Mouse (Mus musculus): ENCODE results near the gene Pard6a. TPM values are rescaled to one million over a fixed set of nuclear protein-coding genes. Genes with fewer than 3 reads are reported as not detected.

The Pard6a gene
- 13.0 TPM for polyA plus RNA-seq (2014; fragmentation: Illumina TruSeq; extraction: RNeasy Lipid Tissue Mini Kit (QIAGEN cat#74804); ENCODE audit: low read depth, low replicate concordance)

GRCm38 (mm10) chr8:105700966-105701824 is at the start of gene Pard6a, which contains the start of gene Acd:
TSS of gene Pard6a (plus strand) at chr8:105701148.
TSS of gene Acd (minus strand) at chr8:105701102.

GRCm38 (mm10) chr8:105685796-105686308 is 15.1 kb upstream of the Pard6a start, which contains the start of gene Carmil2:
TSS of gene Carmil2 (plus strand) at chr8:105686274.

GRCm38 (mm10) chr8:105707498-105708403 is 6.8 kb downstream of the Pard6a start, which contains the start of the genes 4933405L10Rik and Enkd1:
TSS of gene 4933405L10Rik (plus strand) at chr8:105707655.
TSS of gene Enkd1 (minus strand) at chr8:105708210.

Other genes starting within 250 kb of the Pard6a start
- gene Tppp3, start 229.6 kb upstream of the Pard6a start, polyA plus RNA-seq (2014; fragmentation: Illumina TruSeq; extraction: RNeasy Lipid Tissue Mini Kit (QIAGEN cat#74804); ENCODE audit: low read depth, low replicate concordance) = 75.1 TPM
- gene Zdhhc1, start 204.2 kb upstream of the Pard6a start, polyA plus RNA-seq (2014; fragmentation: Illumina TruSeq; extraction: RNeasy Lipid Tissue Mini Kit (QIAGEN cat#74804); ENCODE audit: low read depth, low replicate concordance) = 32.3 TPM
- gene Hsd11b2, start 182.4 kb upstream of the Pard6a start, polyA plus RNA-seq (2014; fragmentation: Illumina TruSeq; extraction: RNeasy Lipid Tissue Mini Kit (QIAGEN cat#74804); ENCODE audit: low read depth, low replicate concordance) = 1.1 TPM
- gene Atp6v0d1, start 135.1 kb upstream of the Pard6a start, polyA plus RNA-seq (2014; fragmentation: Illumina TruSeq; extraction: RNeasy Lipid Tissue Mini Kit (QIAGEN cat#74804); ENCODE audit: low read depth, low replicate concordance) = 128 TPM
- 18.4 TPM for gene Ripor1, start 95.9 kb upstream of the Pard6a start, polyA plus RNA-seq (2014; fragmentation: Illumina TruSeq; extraction: RNeasy Lipid Tissue Mini Kit (QIAGEN cat#74804); ENCODE audit: low read depth, low replicate concordance)
- 38.3 TPM for gene Ctcf, start 64.6 kb upstream of the Pard6a start, polyA plus RNA-seq (2014; fragmentation: Illumina TruSeq; extraction: RNeasy Lipid Tissue Mini Kit (QIAGEN cat#74804); ENCODE audit: low read depth, low replicate concordance)
- not detected for gene Agrp, start 63.8 kb upstream of the Pard6a start, polyA plus RNA-seq (2014; fragmentation: Illumina TruSeq; extraction: RNeasy Lipid Tissue Mini Kit (QIAGEN cat#74804); ENCODE audit: low read depth, low replicate concordance)
- gene Carmil2, start 14.9 kb upstream of the Pard6a start, polyA plus RNA-seq (2014; fragmentation: Illumina TruSeq; extraction: RNeasy Lipid Tissue Mini Kit (QIAGEN cat#74804); ENCODE audit: low read depth, low replicate concordance) = 0.82 TPM
- 24.3 TPM for gene Acd, start within 50 bp of the Pard6a start, polyA plus RNA-seq (2014; fragmentation: Illumina TruSeq; extraction: RNeasy Lipid Tissue Mini Kit (QIAGEN cat#74804); ENCODE audit: low read depth, low replicate concordance)
- 0.74 TPM for gene 4933405L10Rik, start 6.5 kb downstream of the Pard6a start, polyA plus RNA-seq (2014; fragmentation: Illumina TruSeq; extraction: RNeasy Lipid Tissue Mini Kit (QIAGEN cat#74804); ENCODE audit: low read depth, low replicate concordance)
- 6.0 TPM for gene Enkd1, start 7.1 kb downstream of the Pard6a start, polyA plus RNA-seq (2014; fragmentation: Illumina TruSeq; extraction: RNeasy Lipid Tissue Mini Kit (QIAGEN cat#74804); ENCODE audit: low read depth, low replicate concordance)
- gene Gfod2, start 57.5 kb downstream of the Pard6a start, polyA plus RNA-seq (2014; fragmentation: Illumina TruSeq; extraction: RNeasy Lipid Tissue Mini Kit (QIAGEN cat#74804); ENCODE audit: low read depth, low replicate concordance) = 10.8 TPM
- 15.9 TPM for gene Ranbp10, start 126.2 kb downstream of the Pard6a start, polyA plus RNA-seq (2014; fragmentation: Illumina TruSeq; extraction: RNeasy Lipid Tissue Mini Kit (QIAGEN cat#74804); ENCODE audit: low read depth, low replicate concordance)
- gene Tsnaxip1, start 126.6 kb downstream of the Pard6a start, polyA plus RNA-seq (2014; fragmentation: Illumina TruSeq; extraction: RNeasy Lipid Tissue Mini Kit (QIAGEN cat#74804); ENCODE audit: low read depth, low replicate concordance) = 5.6 TPM
- gene Cenpt, start 152.1 kb downstream of the Pard6a start, polyA plus RNA-seq (2014; fragmentation: Illumina TruSeq; extraction: RNeasy Lipid Tissue Mini Kit (QIAGEN cat#74804); ENCODE audit: low read depth, low replicate concordance) = 12.0 TPM
- 24.7 TPM for gene Thap11, start 154.0 kb downstream of the Pard6a start, polyA plus RNA-seq (2014; fragmentation: Illumina TruSeq; extraction: RNeasy Lipid Tissue Mini Kit (QIAGEN cat#74804); ENCODE audit: low read depth, low replicate concordance)
- 71.3 TPM for gene Nutf2, start 159.4 kb downstream of the Pard6a start, polyA plus RNA-seq (2014; fragmentation: Illumina TruSeq; extraction: RNeasy Lipid Tissue Mini Kit (QIAGEN cat#74804); ENCODE audit: low read depth, low replicate concordance)
- 30.9 TPM for gene Edc4, start 179.7 kb downstream of the Pard6a start, polyA plus RNA-seq (2014; fragmentation: Illumina TruSeq; extraction: RNeasy Lipid Tissue Mini Kit (QIAGEN cat#74804); ENCODE audit: low read depth, low replicate concordance)
- not detected for gene Nrn1l, start 192.4 kb downstream of the Pard6a start, polyA plus RNA-seq (2014; fragmentation: Illumina TruSeq; extraction: RNeasy Lipid Tissue Mini Kit (QIAGEN cat#74804); ENCODE audit: low read depth, low replicate concordance)
- gene Pskh1, start 199.3 kb downstream of the Pard6a start, polyA plus RNA-seq (2014; fragmentation: Illumina TruSeq; extraction: RNeasy Lipid Tissue Mini Kit (QIAGEN cat#74804); ENCODE audit: low read depth, low replicate concordance) = 26.0 TPM
- 1.3 TPM for gene Ctrl, start 232.7 kb downstream of the Pard6a start, polyA plus RNA-seq (2014; fragmentation: Illumina TruSeq; extraction: RNeasy Lipid Tissue Mini Kit (QIAGEN cat#74804); ENCODE audit: low read depth, low replicate concordance)
- 39.5 TPM for gene Psmb10, start 237.3 kb downstream of the Pard6a start, polyA plus RNA-seq (2014; fragmentation: Illumina TruSeq; extraction: RNeasy Lipid Tissue Mini Kit (QIAGEN cat#74804); ENCODE audit: low read depth, low replicate concordance)
- gene Lcat, start 242.2 kb downstream of the Pard6a start, polyA plus RNA-seq (2014; fragmentation: Illumina TruSeq; extraction: RNeasy Lipid Tissue Mini Kit (QIAGEN cat#74804); ENCODE audit: low read depth, low replicate concordance) = 1.5 TPM

All from adipose tissue, adult 10 weeks (tissue).